Mouse (Mus musculus) liver (tissue): Measurements from ENCODE around the gene Angptl7.

ENCODE experiments used
- DNase-seq: peaks from one replicate; pipeline ENCODE4 v3.0.0-alpha.2; 2020; ENCODE audit warnings: mixed read lengths

Gene Angptl7

DNA sequence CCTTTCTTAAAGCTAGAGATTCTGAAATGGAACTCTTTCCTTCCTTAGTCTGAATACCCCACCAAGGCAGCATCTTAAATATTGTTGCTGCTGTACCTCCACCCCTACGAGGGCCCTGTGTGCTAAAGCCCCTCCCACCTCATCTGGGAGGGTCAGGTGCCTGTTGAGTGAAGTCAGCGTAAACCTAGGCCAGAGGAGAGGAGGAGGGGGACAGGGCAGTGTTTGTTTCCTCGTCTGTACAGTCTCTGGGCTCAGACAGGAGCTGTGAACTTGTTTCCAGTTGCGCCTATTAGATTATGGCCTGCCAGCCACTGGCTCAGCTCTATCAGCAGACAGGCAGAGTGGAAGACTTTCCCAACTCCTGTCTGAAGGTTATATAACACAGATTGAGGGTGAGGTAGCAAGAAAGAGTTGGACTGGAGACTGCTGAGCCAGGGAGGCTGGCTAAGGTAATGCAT is at the start of gene Angptl7:
TSS of gene Angptl7 (minus strand) at position 51 of the 458 bp plus-strand sequence.
- DNase-seq = no peak

DNA sequence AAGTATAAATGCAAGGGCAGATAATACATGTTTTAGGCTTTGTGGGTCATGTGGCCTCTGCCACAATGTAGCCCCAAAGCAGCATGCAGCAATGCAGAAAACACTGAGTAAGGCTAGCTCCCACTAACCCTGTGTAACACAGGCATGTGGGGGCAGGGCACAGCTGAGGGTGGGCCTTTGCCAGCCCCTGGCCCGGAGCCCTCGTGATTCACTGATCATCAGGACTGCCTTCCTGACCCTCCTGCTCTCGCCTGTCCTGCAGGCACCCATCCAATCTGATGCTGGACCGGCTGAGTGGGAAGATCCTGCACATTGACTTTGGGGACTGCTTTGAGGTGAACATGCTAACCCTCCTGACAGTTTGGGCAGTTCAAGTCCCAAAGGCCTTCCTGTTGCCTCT is 48.8 kb upstream of the Angptl7 start:
- no peak for DNase-seq

DNA sequence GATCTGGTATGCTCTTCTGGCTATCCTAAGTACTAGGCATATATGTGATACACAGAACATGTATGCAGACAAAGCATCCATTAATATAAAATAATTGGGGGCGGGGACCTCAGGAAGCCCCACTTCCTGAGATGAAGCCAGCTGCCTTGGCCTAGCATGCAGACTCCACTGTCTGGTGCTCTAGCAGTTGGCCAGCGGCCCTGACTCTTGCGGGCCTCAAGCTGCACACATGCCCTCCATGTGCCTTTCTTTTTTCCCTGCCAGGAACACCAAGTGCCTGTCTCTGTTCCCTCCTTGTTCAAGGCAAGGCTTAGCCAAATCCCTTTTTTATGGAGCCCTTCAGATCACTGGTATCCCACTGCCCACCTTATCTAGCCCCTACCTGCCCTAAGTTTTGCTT is 35.6 kb upstream of the Angptl7 start:
- DNase-seq = no peak

DNA sequence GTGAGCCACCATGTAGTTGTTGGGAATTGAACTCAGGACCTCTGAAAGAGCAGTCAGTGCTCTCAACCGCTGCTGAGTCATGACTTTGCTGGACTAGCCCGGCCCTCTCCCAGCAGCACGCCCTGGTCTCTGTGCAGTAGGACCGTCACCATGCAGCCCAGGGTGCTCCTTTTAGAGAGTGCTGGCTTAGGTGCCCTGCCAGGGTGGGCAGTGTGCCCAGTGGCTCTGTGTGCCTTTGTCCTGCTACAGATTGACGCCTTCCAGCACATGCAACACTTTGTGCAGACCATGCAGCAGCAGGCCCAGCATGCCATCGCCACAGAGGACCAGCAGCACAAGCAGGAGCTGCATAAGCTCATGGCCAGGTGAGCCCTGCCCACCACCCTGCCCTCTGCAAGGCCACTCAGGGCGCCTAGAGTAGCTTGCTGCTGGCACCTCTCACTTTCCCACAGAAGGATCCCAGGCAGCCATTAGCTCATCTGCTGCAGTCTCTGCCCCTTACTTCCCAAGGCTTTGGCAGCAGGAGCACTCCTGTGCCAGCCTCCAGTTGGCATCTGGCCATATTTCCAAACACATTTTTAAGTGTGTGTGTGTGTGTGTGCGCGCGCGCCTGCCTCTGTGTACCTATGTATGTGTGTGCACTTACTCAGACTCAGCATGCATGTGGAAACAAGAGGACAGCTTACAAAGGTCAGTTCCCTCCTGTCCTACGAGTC is 33.5 kb upstream of the Angptl7 start:
- DNase-seq = no peak

DNA sequence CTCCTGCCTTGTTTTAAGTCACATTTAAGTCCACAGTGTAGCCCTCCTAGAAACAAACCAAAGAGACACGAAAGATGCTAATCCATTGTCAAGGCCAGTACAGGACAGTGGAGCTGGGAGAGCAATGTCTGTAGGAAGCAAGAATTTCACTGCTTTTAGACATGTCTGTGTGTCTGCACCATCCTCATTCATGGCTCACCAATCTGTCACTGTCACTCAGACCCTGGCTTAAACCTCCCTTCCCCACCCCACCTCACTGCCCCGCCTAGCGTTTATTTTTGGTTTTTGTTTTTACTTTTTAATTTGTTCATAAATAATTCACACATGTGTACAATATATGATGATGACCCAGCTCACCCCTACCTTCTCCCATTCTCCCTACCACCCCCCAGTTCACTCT is 32.3 kb upstream of the Angptl7 start:
- DNase-seq = no peak

DNA sequence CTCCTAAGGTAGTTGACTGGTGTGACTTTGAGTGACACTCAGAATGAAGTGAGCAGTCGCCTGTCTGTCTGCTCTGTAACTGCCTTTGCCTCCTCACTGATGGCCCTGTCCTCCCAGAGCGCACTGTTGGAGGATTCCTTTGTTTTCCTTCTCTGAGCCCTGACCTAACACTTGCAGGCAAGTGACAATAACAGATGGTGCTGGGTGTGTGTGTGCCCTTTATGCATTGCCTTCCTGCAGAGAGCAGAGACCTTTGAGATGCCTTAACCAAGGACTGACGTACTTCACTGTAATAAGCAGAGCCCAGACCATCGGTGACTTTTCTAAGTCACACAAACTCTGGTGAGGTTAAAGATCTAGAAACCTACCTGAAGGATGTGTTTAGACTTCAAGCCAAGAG is 31.1 kb upstream of the Angptl7 start:
- no peak for DNase-seq

DNA sequence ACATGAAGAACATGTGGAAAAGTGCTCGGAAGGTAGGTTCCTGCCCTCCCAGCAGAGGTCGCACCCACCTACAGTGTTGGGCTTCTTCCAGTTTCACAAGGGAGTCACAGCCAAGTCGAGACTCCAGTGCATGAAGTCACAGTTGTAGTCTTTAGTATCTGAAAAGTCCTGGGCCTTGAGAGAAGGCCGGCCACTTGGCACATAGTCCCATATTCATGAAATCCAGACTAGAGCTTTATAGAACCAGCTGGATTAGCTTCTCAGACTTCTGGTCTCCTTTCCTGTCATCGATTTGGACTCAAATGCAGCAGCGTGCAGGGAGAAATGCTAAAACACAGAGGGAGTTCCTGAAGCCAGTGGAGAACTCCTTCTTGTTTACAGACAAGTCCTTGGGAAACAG is 30.5 kb upstream of the Angptl7 start:
- no peak for DNase-seq

DNA sequence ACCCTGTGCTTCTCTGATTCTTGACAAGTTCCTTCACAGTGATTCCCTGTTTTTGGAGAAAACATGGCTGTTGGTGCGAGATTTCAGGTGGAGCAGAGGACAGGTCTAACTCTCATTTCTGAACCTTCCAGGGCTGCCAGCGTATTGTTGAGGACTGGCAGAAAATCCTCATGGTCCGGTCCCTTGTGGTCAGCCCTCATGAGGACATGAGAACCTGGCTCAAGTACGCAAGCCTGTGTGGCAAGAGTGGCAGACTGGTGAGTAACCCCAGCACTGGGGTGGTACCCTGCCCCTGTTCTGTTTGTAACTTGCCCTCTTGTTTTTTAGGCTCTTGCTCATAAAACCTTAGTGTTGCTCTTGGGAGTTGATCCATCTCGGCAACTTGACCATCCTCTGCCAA is 30.1 kb upstream of the Angptl7 start:
- no peak for DNase-seq

DNA sequence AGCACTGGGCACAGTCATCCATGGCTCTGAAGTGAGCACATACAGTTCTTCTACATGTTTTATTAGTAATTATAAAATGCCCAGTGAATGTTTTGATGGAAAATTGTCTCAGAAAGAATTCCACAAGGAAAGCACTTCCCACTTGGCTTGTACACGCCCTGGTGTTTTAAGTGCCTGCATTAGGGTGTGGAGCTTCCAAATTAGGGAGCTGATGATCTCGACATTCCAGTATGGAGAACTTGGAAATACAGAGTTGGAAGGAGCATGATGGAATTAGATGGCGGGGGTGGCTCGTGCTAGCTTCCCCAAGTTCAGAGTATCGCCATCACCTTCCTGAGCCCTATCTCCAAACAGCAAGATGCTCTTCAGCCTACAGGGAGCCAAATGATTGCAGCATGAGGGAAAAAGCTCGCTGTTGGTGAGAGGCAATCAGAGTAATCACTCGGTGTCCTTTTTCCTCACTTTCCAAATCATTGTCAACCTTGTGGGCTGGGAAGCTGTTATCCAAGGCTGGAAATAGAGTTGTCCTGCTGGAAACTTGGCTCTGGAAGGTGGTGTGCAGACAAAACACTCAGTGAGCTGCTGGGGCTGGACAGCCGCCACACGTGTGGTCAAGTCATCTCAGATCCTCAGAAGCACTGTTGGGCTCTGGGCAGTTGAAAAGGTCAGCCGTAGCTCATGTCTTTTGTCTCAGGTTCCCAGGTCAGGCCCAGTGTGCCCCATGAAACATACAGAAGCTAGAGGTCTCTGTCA is 27.1 kb upstream of the Angptl7 start:
- no peak for DNase-seq

DNA sequence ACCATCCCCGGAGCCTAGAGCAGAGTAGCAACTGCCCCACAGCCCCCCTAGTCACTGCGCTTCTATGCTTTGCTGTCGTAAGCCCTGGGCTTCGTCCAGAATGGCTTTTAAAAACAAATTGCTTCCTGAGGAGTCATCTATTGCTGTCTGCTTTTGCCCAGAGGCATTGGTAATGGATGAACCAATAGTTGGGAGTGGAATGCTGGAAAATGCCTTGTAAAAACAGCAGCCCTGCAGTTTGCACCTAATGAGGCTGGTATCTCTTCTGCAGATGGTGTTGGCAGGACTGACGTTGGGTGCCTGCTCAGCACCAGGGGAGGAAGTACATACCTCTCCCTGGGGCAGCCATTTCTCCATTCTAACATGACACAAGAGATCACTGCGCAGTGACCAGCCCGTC is 23.3 kb upstream of the Angptl7 start:
- DNase-seq = no peak

DNA sequence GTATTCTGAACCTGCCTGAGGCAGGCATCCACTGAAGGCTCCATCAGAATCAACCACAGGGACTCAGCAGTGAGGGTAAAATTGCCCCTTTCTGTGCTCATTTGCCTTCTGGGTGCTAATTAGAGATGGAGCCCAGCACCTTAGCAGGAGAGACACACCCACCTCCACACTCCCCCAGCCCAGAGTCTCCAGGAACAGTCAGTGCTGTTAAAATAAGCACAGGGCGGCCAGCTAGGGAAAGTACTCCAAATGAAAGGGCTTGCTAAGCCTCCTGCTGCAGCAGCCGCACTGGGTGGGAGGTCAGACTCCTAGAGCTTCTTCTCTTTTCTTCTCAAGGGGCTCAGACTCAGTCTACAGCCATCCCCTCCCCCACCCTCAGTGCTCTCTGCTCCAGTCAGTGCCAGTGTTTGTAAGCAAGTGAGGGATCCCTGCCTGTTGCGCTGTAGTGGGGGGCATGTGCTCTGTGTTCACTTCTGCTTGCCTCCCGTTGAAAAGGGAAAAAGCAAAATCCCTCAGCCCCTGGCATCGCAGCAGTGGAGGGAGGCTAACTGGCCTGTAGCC is 18.1 kb upstream of the Angptl7 start:
- DNase-seq = no peak

DNA sequence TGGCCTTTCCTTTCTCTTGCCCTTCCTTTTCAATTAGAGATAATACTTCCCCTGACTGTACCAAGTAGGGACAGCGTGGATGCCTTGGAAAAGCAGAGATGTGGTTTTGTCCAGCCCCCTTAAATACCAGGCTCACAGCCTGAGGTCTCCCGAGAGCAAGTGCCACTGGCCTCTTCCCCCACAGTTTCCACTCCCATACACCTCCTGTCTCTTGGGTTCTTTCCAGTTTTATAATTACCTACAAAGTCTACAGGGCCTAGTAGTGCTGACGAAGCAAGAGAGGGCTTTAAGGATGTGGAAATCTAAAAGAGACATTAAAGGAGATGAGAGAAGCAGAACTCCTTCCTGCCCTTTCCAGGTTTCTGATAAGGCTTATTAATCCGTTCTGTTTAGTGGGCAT is 17.5 kb upstream of the Angptl7 start:
- DNase-seq = no peak

DNA sequence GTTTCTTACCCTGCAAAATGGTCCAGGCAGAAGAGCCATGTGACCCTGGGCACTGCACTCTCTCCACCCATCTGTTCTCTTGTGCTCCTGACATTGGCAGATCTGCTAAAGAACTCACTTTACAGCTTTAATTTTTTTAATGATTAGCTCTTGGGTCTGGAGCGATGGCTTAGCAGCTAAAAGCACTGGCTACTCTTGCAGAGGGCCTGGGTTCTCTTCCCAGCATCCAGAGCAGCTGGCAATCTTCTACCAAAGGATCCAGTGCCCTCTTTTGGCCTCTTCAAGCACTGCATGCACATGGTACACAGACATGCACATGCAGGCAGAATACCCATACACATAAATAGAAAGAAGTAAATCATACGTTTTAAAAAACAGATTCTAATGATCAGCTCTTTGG is 15.1 kb upstream of the Angptl7 start:
- DNase-seq = no peak

DNA sequence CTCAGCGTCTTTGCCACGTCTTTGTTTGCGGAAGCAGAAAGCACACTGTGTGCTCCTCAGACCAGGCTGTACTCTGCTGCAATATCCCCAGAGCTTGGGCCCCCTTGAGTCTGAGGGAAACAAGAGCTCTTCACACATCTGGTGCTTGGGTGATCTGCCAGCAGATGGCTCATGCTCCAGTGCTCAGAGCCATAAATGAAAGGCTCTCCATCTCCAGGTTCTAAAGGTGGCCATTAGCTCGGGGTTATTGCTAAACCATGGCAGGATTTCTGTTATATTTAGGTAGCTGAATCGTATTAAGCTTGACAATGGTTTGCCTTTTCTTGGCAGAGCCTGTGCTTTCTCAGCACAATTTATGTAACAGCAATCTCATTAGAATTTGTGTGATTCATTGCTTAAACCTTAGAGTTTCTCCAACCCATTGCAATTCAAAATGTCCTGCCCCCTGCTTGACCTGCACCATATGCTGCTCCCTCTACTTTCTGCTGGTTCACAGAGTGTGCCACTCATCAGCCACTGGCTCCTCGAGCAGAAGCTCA is 12.8 kb upstream of the Angptl7 start:
- DNase-seq = no peak

DNA sequence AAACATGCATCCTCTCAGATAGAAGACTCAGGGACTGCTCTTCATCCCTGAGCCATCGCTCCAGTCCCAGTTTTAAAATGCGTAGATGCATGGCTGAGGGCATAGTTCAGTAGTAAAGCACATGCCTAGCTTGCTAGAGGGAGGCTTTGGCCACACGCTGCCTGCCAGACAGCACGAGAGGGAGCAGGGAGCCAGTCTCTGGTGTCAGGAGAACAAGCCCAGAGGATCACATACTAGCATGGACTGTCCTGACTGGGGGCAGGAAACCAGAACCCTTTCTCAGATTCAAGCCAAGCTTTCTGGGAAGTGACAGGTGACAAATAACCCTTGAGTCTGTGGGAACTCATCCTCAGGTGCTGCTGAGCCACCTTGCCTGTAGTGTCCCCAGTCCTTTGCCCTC is 11.1 kb upstream of the Angptl7 start:
- no peak for DNase-seq

DNA sequence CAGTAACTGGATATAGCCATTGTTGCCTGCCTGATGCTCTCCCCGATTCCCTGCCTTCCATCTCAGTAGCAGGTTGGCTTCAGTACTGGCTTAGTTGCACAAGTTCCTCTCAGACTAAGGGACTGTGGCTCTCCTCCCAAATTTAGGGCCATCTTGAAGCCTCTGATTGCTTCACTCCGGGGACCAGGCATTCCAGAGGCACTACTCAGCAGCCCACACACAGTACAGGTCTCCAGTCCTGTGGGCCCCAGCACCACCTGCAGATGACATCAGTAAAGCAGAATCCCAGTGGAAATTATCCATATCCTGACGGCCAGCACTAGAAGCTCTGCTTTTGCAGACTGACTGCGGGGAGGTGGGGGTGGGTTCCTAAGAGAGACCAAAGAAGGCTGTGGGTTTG is 10.4 kb upstream of the Angptl7 start:
- no peak for DNase-seq

DNA sequence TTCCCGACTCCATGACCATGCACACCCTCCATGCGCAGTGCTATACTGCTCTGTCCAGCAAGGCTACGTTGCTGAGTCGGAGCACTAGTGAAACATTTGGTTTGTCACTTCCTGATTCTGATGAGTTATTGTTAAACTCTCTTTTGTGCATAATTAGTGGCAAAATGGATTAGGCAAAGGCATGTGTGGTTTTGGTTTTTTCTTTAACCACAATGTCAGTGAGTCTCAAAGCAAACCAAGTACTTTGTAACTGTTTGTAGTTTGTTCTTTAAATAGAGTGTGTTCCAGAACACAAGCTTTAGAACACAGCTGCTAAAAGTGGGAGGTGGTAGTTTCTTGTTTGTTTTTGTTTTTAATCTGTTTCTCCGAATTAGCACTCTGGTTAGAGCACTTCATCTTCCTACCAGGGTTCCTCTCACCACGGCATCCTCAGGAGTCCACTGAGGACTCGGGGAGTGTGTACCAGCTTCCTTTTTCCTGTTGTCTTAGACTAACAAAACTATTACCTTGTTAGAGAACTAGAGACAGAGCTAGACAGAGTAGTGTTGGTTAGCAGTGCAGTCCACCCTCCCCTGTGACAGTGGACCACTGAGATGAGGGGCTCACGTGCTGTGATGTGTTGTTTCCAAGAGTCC is 9.3 kb upstream of the Angptl7 start:
- no peak for DNase-seq

DNA sequence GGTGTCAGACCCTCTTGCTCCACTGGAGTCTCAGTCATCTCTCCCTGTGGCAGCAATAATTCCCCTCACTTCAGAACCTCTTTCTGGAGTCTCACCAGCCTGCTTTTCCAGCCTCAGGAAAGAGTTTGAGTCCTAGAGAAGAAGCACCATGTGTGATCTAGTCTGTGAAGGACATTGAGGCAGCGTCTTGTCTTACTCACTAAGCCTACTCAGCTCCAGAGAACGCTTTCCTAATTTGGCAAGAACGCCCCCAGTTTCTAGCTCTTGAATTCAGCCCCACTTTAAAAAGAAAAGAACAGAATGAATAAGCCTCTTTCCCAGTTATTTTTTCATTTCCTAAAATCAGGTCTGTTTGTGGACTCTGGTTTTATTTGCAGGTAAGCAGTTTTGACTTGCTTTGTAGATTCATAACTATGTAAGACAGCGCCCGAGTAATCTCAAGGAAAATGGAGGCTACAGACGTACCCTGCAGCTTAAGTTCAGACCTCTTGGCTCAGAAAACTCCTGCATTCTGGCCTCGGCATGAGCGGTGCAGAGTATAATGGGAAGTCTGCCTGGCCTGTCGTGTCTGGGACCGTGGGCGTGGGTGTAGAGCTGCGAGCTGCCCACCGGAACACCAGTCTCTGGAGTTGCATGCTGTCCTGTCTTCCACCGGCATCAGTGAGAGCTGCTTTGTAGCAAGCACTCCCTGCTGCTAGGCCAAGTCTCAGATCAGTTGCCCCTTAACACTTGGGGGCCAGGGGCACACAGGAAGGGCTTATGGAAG is 8.0 kb upstream of the Angptl7 start:
- DNase-seq = no peak

DNA sequence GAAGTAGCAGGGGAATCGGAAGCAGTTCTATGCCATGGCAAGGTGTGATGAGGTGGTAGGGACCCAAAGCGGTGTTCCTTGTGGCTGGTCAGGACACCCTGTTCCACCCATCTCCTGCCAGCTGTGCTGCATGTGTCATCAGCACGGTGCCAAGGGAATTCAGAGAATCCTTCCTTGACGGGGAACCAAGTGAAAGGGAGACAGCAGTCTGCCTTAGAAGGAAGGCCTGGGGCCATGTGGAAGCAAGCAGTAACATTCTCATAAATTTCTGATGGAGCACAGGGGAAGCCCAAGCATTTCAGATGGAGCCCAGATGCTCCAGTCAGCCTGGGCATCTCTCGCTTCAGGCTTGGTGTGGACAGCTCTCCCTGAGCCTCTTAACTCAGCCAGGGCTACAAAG is 7.3 kb upstream of the Angptl7 start:
- DNase-seq = no peak

DNA sequence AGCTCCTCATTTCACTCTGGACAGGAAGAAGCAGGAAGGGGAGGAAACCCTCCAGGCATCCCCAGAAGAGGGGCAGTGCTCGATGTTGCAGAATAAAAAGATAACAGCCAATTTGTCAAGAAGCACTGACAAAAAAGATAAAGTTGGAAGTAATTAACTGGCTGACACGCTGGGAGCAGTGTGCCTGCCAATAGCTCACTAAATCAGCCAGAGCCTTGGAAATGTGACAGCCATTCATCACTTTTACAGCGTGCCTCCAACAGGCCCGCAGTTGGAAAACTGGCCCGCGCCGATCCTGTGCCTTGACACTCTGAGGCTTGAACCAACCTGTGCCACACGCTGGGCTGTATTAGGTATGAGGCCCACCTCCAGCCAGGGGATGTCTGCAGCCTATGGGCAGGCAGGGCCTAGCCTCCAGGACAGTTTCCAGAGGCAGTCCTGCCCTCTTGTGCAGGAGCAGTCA is 4.3 kb upstream of the Angptl7 start:
- no peak for DNase-seq

DNA sequence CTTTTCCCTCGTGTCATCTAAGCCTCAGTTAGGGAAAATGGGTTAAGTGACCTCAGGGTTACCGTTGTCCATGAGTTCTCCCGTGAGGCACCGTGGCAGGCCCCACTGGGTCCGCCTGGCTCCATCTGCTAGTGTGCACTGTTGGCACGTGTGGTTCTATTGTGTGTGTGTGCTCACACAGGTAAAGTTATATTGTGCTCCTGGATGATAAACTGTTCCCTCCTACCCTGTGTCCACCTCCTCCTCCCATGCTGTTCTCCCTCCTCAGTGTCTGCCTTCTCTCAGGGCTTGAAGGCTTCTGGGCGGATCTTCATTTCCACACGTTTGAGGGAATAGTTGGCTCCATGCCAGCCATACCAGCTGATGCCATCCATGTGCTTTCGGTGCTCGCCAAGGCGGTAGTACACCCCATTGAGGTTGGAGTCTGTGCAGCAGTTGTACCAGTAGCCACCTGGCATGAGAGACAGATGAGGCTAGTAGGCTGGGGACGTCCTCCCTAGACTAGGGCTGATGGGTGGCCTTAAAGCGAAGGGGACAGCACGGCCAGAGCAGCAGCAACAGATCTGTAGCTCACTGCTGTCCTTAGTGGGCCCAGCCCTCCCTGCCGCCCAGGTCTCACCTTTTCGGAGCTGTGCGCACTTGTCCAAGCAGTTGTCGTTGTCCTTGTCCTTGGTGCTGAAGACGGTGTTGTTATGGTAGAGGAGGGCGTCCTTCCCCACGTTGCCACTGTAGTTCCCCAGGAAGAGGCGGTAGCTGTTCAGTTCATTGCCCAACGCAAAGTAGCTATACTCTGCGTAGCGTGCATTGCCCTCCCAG is 4.2 kb downstream of the Angptl7 start:
- no peak for DNase-seq

DNA sequence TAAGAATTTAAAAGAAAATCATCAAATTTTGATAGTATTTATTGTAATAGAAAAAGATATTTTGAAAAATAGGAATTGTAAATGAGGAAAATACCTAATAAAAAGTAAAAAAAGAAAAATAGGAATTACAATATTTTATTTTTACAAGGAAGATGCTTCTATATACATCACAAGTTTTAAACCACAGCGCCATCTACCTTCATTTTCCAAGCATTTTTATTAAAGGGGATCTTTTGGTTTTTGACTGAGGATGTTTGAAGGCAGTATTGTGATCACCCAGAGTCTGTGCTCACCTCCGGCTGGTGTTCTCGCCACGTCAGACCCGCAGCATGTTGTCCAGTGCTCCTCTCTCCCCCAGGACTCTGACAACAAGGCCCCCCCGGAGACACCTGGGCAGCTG is 5.1 kb downstream of the Angptl7 start:
- DNase-seq = no peak
